Mouse (Mus musculus): ENCODE data around the gene Zfp62. TPM values are rescaled to one million over a fixed set of nuclear protein-coding genes. Genes with fewer than 3 reads are reported as not detected.
"Not testable (repeated sequence)": the region's sequence is repeated elsewhere in the genome, so short reads cannot be mapped to it uniquely, and the experiment has no call there.

The Zfp62 gene
- polyA plus RNA-seq, 1 experiment from 2014 or later = 30.3 TPM

GRCm38 (mm10) chr11:49176047-49176779 is 26.9 kb upstream of the Zfp62 start:
- not testable (repeated sequence) for ATAC-seq (ENCODE audit: insufficient number of reproducible peaks, insufficient read depth, low FRiP score, low read depth); H3K27me3 ChIP-seq (ENCODE audit: control insufficient read depth, insufficient read depth, low read length); H3K9me3 ChIP-seq (ENCODE audit: control insufficient read depth, low read length); H3K9ac ChIP-seq (ENCODE audit: low read length); H3K4me1 ChIP-seq (ENCODE audit: control insufficient read depth in 2 of 2, insufficient read depth in 2 of 2, low read length in 2 of 2); H3K4me3 ChIP-seq (ENCODE audit: control insufficient read depth in 1 of 2, insufficient read depth in 1 of 2, low read depth in 1 of 2, low read length in 2 of 2); H3K27ac ChIP-seq (replicated peaks in 1 of 2; ENCODE audit: control insufficient read depth in 1 of 2, insufficient read depth in 1 of 2, low read depth in 2 of 2, low read length in 2 of 2); H3K4me2 ChIP-seq (ENCODE audit: low read length); H3K36me3 ChIP-seq (ENCODE audit: control insufficient read depth, insufficient read depth, low read length)
- WGBS = 65% methylated on average over 4 of the region's 4 CpGs

- Histone ChIP-seq H3K4me3 (ENCODE audit: control insufficient read depth in 1 of 2, insufficient read depth in 1 of 2, low read depth in 1 of 2, low read length in 2 of 2) (no peak overlapping the region), H3K4me1 (ENCODE audit: control insufficient read depth in 2 of 2, insufficient read depth in 2 of 2, low read length in 2 of 2) (no peaks in the 10 kb centered on the region), H3K9me3 (ENCODE audit: control insufficient read depth, low read length) (no peaks in the 10 kb centered on the region), H3K36me3 (ENCODE audit: control insufficient read depth, insufficient read depth, low read length) (no peaks in the 10 kb centered on the region), H3K9ac (ENCODE audit: low read length) (no peak overlapping the region), H3K27me3 (ENCODE audit: control insufficient read depth, insufficient read depth, low read length) (no peaks in the 10 kb centered on the region), H3K27ac (replicated peaks in 1 of 2; ENCODE audit: control insufficient read depth in 1 of 2, insufficient read depth in 1 of 2, low read depth in 2 of 2, low read length in 2 of 2) (0 out of 4 replicates have a peak overlapping the region, but pooled peaks of 1 of the 2 experiments have one; percentile 44), H3K4me2 (ENCODE audit: low read length) (no peak overlapping the region)
- WGBS = 60% methylated on average over 1 of the region's 1 CpGs
- no peak for ATAC-seq (ENCODE audit: insufficient number of reproducible peaks, insufficient read depth, low FRiP score, low read depth)
Observed at GRCm38 (mm10) chr11:49183172-49183571, 19.9 kb upstream of the Zfp62 start.

- no peaks in the 10 kb centered on the region for H3K4me1 ChIP-seq (ENCODE audit: control insufficient read depth in 2 of 2, insufficient read depth in 2 of 2, low read length in 2 of 2)
- 70% methylated on average over 6 of the region's 6 CpGs for WGBS
- ATAC-seq (ENCODE audit: insufficient number of reproducible peaks, insufficient read depth, low FRiP score, low read depth) = no peak
- H3K27me3 ChIP-seq (ENCODE audit: control insufficient read depth, insufficient read depth, low read length) = no peaks in the 10 kb centered on the region
- no peaks in the 10 kb centered on the region for H3K9me3 ChIP-seq (ENCODE audit: control insufficient read depth, low read length)
- H3K4me2 ChIP-seq (ENCODE audit: low read length) = no peak overlapping the region
- H3K9ac ChIP-seq (ENCODE audit: low read length) = no peak overlapping the region
- no peak overlapping the region for H3K4me3 ChIP-seq (ENCODE audit: control insufficient read depth in 1 of 2, insufficient read depth in 1 of 2, low read depth in 1 of 2, low read length in 2 of 2)
- peak overlapping the region in 1 of 2 experiments; percentile 25; a peak in 2 of 4 replicates for H3K27ac ChIP-seq (replicated peaks in 1 of 2; ENCODE audit: control insufficient read depth in 1 of 2, insufficient read depth in 1 of 2, low read depth in 2 of 2, low read length in 2 of 2)
- no peaks in the 10 kb centered on the region for H3K36me3 ChIP-seq (ENCODE audit: control insufficient read depth, insufficient read depth, low read length)
Observed at GRCm38 (mm10) chr11:49186452-49186851, 16.6 kb upstream of the Zfp62 start.

DNA sequence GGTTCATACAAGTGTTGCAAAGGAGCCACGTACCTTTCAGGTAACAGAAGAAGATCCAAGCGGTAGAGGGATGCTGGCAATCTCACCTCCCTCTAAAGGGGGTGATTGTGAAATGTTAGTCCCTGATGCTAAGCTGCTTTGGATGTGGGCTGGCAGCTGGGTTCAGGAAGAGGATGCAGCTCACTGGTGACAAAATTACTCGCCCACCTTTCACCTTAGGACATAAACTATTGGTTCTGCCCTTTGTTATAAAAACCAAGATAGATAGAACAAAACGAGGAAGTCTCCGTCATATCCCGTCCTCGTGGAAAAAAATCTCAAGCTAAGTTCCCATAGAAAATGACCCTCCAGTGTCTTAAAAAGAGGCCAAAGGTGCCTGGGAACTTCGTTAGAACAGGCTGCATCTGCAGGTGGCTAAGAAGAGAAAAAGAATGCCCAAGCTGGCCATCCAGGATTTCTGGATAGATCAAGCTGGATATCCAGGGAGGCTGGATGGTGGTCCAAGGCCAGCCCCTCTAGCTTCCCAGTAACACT is 16.1 kb upstream of the Zfp62 start, which contains the start of gene Btnl9:
Gene Btnl9 (minus strand): TSS at position 205 of the 534 bp plus-strand sequence.
- no peaks in the 10 kb centered on the region for H3K36me3 ChIP-seq (ENCODE audit: control insufficient read depth, insufficient read depth, low read length)
- no peaks in the 10 kb centered on the region for H3K9me3 ChIP-seq (ENCODE audit: control insufficient read depth, low read length)
- H3K4me3 ChIP-seq (ENCODE audit: control insufficient read depth in 1 of 2, insufficient read depth in 1 of 2, low read depth in 1 of 2, low read length in 2 of 2) = no peak within 1 kb of the TSS
- 0 out of 2 replicates have a peak within 1 kb of the TSS, but pooled peaks have one; percentile 5 for H3K4me2 ChIP-seq (ENCODE audit: low read length)
- H3K27ac ChIP-seq (replicated peaks in 1 of 2; ENCODE audit: control insufficient read depth in 1 of 2, insufficient read depth in 1 of 2, low read depth in 2 of 2, low read length in 2 of 2) = peak within 1 kb of the TSS; percentile 34 to 45; a peak in 3 of 4 replicates
- WGBS = 69% methylated on average over 8 of the region's 8 CpGs
- no peak for ATAC-seq (ENCODE audit: insufficient number of reproducible peaks, insufficient read depth, low FRiP score, low read depth)
- H3K4me1 ChIP-seq (ENCODE audit: control insufficient read depth in 2 of 2, insufficient read depth in 2 of 2, low read length in 2 of 2) = no peaks in the 10 kb centered on the region
- H3K9ac ChIP-seq (ENCODE audit: low read length) = no peak within 1 kb of the TSS
- H3K27me3 ChIP-seq (ENCODE audit: control insufficient read depth, insufficient read depth, low read length) = no peaks in the 10 kb centered on the region

- H3K27ac ChIP-seq (replicated peaks in 1 of 2; ENCODE audit: control insufficient read depth in 1 of 2, insufficient read depth in 1 of 2, low read depth in 2 of 2, low read length in 2 of 2) = peak overlapping the region; percentile 34 to 45; a peak in 1 of 4 replicates
- no peak overlapping the region for H3K4me3 ChIP-seq (ENCODE audit: control insufficient read depth in 1 of 2, insufficient read depth in 1 of 2, low read depth in 1 of 2, low read length in 2 of 2)
- 66% methylated on average over 10 of the region's 10 CpGs for WGBS
Observed at GRCm38 (mm10) chr11:49187701-49188100, 15.4 kb upstream of the Zfp62 start.

DNA sequence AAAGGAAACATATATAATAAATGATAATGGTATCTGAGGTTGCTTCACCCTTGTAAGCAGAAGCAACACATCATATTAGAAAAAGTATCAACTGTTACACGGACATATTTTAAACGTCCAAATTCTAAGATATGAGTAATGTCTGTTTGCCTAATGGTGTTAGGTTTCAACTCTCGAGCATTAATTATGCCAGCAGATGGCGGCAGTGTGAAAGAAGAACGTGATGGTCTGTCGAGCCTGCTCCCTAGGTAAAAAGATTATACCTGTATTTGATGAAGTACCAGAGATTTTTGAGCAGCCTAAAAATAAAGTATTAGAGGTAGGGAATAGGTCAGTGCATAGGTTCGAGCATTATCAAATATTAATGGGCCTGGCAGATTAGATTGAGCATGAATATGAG is 13.4 kb upstream of the Zfp62 start:
- Histone ChIP-seq H3K4me2 (ENCODE audit: low read length) (no peak overlapping the region), H3K36me3 (ENCODE audit: control insufficient read depth, insufficient read depth, low read length) (no peaks in the 10 kb centered on the region), H3K9ac (ENCODE audit: low read length) (no peak overlapping the region), H3K9me3 (ENCODE audit: control insufficient read depth, low read length) (no peaks in the 10 kb centered on the region), H3K4me3 (ENCODE audit: control insufficient read depth in 1 of 2, insufficient read depth in 1 of 2, low read depth in 1 of 2, low read length in 2 of 2) (no peak overlapping the region), H3K27ac (replicated peaks in 1 of 2; ENCODE audit: control insufficient read depth in 1 of 2, insufficient read depth in 1 of 2, low read depth in 2 of 2, low read length in 2 of 2) (no peak overlapping the region), H3K4me1 (ENCODE audit: control insufficient read depth in 2 of 2, insufficient read depth in 2 of 2, low read length in 2 of 2) (no peaks in the 10 kb centered on the region), H3K27me3 (ENCODE audit: control insufficient read depth, insufficient read depth, low read length) (no peaks in the 10 kb centered on the region)
- 2% methylated on average over 7 of the region's 7 CpGs for WGBS
- no peak for ATAC-seq (ENCODE audit: insufficient number of reproducible peaks, insufficient read depth, low FRiP score, low read depth)

More at GRCm38 (mm10) chr11:49187701-49188100, 15.4 kb upstream of the Zfp62 start:
- Histone ChIP-seq H3K4me1 (ENCODE audit: control insufficient read depth in 2 of 2, insufficient read depth in 2 of 2, low read length in 2 of 2) (no peaks in the 10 kb centered on the region), H3K36me3 (ENCODE audit: control insufficient read depth, insufficient read depth, low read length) (no peaks in the 10 kb centered on the region), H3K9ac (ENCODE audit: low read length) (no peak overlapping the region), H3K9me3 (ENCODE audit: control insufficient read depth, low read length) (no peaks in the 10 kb centered on the region), H3K27me3 (ENCODE audit: control insufficient read depth, insufficient read depth, low read length) (no peaks in the 10 kb centered on the region), H3K4me2 (ENCODE audit: low read length) (no peak overlapping the region)
- ATAC-seq (ENCODE audit: insufficient number of reproducible peaks, insufficient read depth, low FRiP score, low read depth) = no peak

GRCm38 (mm10) chr11:49191083-49191482 is 12.0 kb upstream of the Zfp62 start:
- Histone ChIP-seq H3K9me3 (ENCODE audit: control insufficient read depth, low read length) (no peaks in the 10 kb centered on the region), H3K4me3 (ENCODE audit: control insufficient read depth in 1 of 2, insufficient read depth in 1 of 2, low read depth in 1 of 2, low read length in 2 of 2) (no peak overlapping the region), H3K9ac (ENCODE audit: low read length) (no peak overlapping the region), H3K4me1 (ENCODE audit: control insufficient read depth in 2 of 2, insufficient read depth in 2 of 2, low read length in 2 of 2) (no peaks in the 10 kb centered on the region), H3K4me2 (ENCODE audit: low read length) (no peak overlapping the region), H3K36me3 (ENCODE audit: control insufficient read depth, insufficient read depth, low read length) (no peaks in the 10 kb centered on the region), H3K27me3 (ENCODE audit: control insufficient read depth, insufficient read depth, low read length) (no peaks in the 10 kb centered on the region), H3K27ac (replicated peaks in 1 of 2; ENCODE audit: control insufficient read depth in 1 of 2, insufficient read depth in 1 of 2, low read depth in 2 of 2, low read length in 2 of 2) (no peak overlapping the region)
- WGBS = 36% methylated on average over 2 of the region's 2 CpGs
- ATAC-seq (ENCODE audit: insufficient number of reproducible peaks, insufficient read depth, low FRiP score, low read depth) = no peak
